Mouse (Mus musculus) heart, postnatal 14 days (tissue): ENCODE measurements around the gene Capn8. TPM values are rescaled to one million over a fixed set of nuclear protein-coding genes. Genes with fewer than 3 reads are reported as not detected.
A peak's percentile ranks its signal among the peaks of the same experiment; 100 is the strongest.
"Not testable (repeated sequence)": the region's sequence is repeated elsewhere in the genome, so short reads cannot be mapped to it uniquely, and the experiment has no call there.

Experiments used
- DNase-seq, 2 experiments: peaks; one replicate each; pipeline ENCODE4 v3.0.0; 2021 to 2022
- intact Hi-C: fragments of 180-260 bp; cut with DNase I; formaldehyde crosslinking; loops from one replicate; pipeline ENCODE4 v1.15.1; 2025
- total RNA-seq, 2 experiments: library from RNA; stranded (reverse); gene quantifications; 2 replicates each; pipeline ENCODE4 v1.2.3; 2021

The Capn8 gene
- total RNA-seq, 2 experiments from 2014 or later, result not detected

GRCm38 (mm10) chr1:182605330-182606150 is 40.7 kb downstream of the Capn8 start:
- peak in 1 of 2 experiments; percentile 6 for DNase-seq
- intact Hi-C loops, result no loop called here

- no peak for DNase-seq
Measured at GRCm38 (mm10) chr1:182609701-182610335, 45.0 kb downstream of the Capn8 start.

GRCm38 (mm10) chr1:182615465-182615864 is 50.7 kb downstream of the Capn8 start:
- no peak for DNase-seq
- intact Hi-C loops, result no loop called here

More at GRCm38 (mm10) chr1:182609701-182610335, 45.0 kb downstream of the Capn8 start:
- intact Hi-C loops, result no loop called here

- intact Hi-C loops, result no loop called here
Measured at GRCm38 (mm10) chr1:182618200-182618947, 53.6 kb downstream of the Capn8 start.

GRCm38 (mm10) chr1:182620470-182620869 is 55.7 kb downstream of the Capn8 start:
- intact Hi-C loops, result no loop called here
- DNase-seq, result no peak

More at GRCm38 (mm10) chr1:182618200-182618947, 53.6 kb downstream of the Capn8 start:
- DNase-seq, result no peak

GRCm38 (mm10) chr1:182621256-182621655 is 56.4 kb downstream of the Capn8 start:
- DNase-seq, result no peak
- intact Hi-C loops, result no loop called here

- DNase-seq, result no peak
- intact Hi-C loops, result no loop called here
Measured at GRCm38 (mm10) chr1:182626197-182626596, 61.4 kb downstream of the Capn8 start.

GRCm38 (mm10) chr1:182629228-182629627 is 64.4 kb downstream of the Capn8 start:
- DNase-seq, result no peak
- intact Hi-C loops, result no loop called here

- DNase-seq, result no peak
- intact Hi-C loops, result no loop called here
Measured at GRCm38 (mm10) chr1:182633712-182634294, 69.0 kb downstream of the Capn8 start.

GRCm38 (mm10) chr1:182639016-182639415 is 74.2 kb downstream of the Capn8 start:
- intact Hi-C loops, result no loop called here
- DNase-seq, result no peak

- intact Hi-C loops, result no loop called here
- DNase-seq, result no peak
Measured at GRCm38 (mm10) chr1:182639456-182639855, 74.6 kb downstream of the Capn8 start.

- intact Hi-C loops, result no loop called here
- no peak for DNase-seq
Measured at GRCm38 (mm10) chr1:182640094-182640493, 75.3 kb downstream of the Capn8 start.

GRCm38 (mm10) chr1:182642779-182643178 is 78.0 kb downstream of the Capn8 start:
- DNase-seq, result no peak
- intact Hi-C loops, result no loop called here

GRCm38 (mm10) chr1:182644418-182644817 is 79.6 kb downstream of the Capn8 start:
- intact Hi-C loops, DNase-seq: not testable (repeated sequence)

GRCm38 (mm10) chr1:182645211-182645668 is 80.4 kb downstream of the Capn8 start:
- DNase-seq, result no peak
- intact Hi-C loops, result no loop called here

- no peak for DNase-seq
- intact Hi-C loops, result no loop called here
Measured at GRCm38 (mm10) chr1:182646796-182647195, 82.0 kb downstream of the Capn8 start.

- intact Hi-C loops, result loop anchor here (5.0 kb wide), 3 partner anchors 95 to 305 kb away; no protein-coding TSS in a partner anchor
Measured at GRCm38 (mm10) chr1:182657760-182658159, 93.0 kb downstream of the Capn8 start.

GRCm38 (mm10) chr1:182660365-182660764 is 95.6 kb downstream of the Capn8 start:
- intact Hi-C loops, result no loop called here
- no peak for DNase-seq

More at GRCm38 (mm10) chr1:182657760-182658159, 93.0 kb downstream of the Capn8 start:
- peak; percentile 66 to 78 for DNase-seq

- peak; percentile 39 to 40 for DNase-seq
- intact Hi-C loops, result no loop called here
Measured at GRCm38 (mm10) chr1:182663671-182664070, 98.9 kb downstream of the Capn8 start.

GRCm38 (mm10) chr1:182664841-182665240 is 100.0 kb downstream of the Capn8 start:
- intact Hi-C loops, result no loop called here
- DNase-seq, result no peak
